Comparison of ENCODE assay signal across 8 mouse cellular contexts in genomic region chr8:86585118-86585517, GRCm38 (mm10). TPM values are rescaled to one million over a fixed set of nuclear protein-coding genes. Genes with fewer than 3 reads are reported as not detected.
A peak's percentile ranks its signal among the peaks of the same experiment; 100 is the strongest.
DNase-seq lines count a peak whose midpoint lies in the region; ATAC-seq lines count a peak whose summit lies in the region.

No protein-coding gene starts in this region.

- H3K4me3 ChIP-seq in intestine, embryonic 15.5 days (replicated peaks): peak overlapping the region; percentile 42

- peak overlapping the region; percentile 81 for H3K4me2 ChIP-seq in intestine, embryonic 15.5 days (replicated peaks)

- H3K9me3 ChIP-seq in intestine, embryonic 15.5 days: no peaks in the 10 kb centered on the region

- H3K27me3 ChIP-seq in intestine, embryonic 15.5 days (replicated peaks): no peaks in the 10 kb centered on the region

- intact Hi-C loops in gastrocnemius, postnatal 36 days (cut with DNase I): loop anchor here (5.0 kb wide), 1 partner anchor 888 kb away; no protein-coding TSS in a partner anchor
- intact Hi-C loops in left cerebral cortex, postnatal 25 days (cut with DNase I): loop anchor here (1.0 to 5.0 kb wide), 5 partner anchors 317 to 1128 kb away; partner anchors contain the start of gene Neto2

- ATAC-seq in intestine, embryonic 15.5 days: peak; percentile 84

- H3K36me3 ChIP-seq in intestine, embryonic 15.5 days: no peaks in the 10 kb centered on the region

- DNase-seq in adrenal gland, adult 2 months: peak; percentile 83
- peak; percentile 90 for DNase-seq in embryo, embryonic 11 days
- peak; percentile 50 to 72 for DNase-seq in gastrocnemius, postnatal 36 days
- peak; percentile 83 to 91 for DNase-seq in left cerebral cortex, postnatal 25 days (ENCODE audit: low spot score in 2 of 2)
- DNase-seq in mesoderm, embryonic 11.5 days (ENCODE audit: low read depth, low spot score): peak; percentile 92
- peak; percentile 82 for DNase-seq in right cerebral cortex, postnatal 25 days
- peak; percentile 61 to 78 for DNase-seq in urinary bladder, postnatal 36 days (ENCODE audit: low spot score in 2 of 2)

- H3K4me1 ChIP-seq in intestine, embryonic 15.5 days (replicated peaks): no peaks in the 10 kb centered on the region

- peak overlapping the region; percentile 34; the same call in 1 of the 2 replicates for H3K9ac ChIP-seq in intestine, embryonic 15.5 days

- 5% methylated on average over 11 of the region's 11 CpGs for WGBS in intestine, embryonic 15.5 days

- no peak overlapping the region for H3K27ac ChIP-seq in intestine, embryonic 15.5 days

RNA-seq across cellular contexts. Expression of gene Abcc12, which starts 4.6 kb away (rescaled TPM):
- not detected for total RNA-seq in adrenal gland, adult 2 months (2021)
- polyA plus RNA-seq in adrenal gland, adult 2 months (2012; rRNA removed): 0.03 and 0.04 TPM in 2 replicates
- under 1 TPM in 1 of 2 experiments, not detected in 1; 0.05 TPM for total RNA-seq in gastrocnemius, postnatal 36 days (2021)
- 0.16 and 0.20 TPM in 2 replicates for polyA plus RNA-seq in intestine, embryonic 15.5 days (2015; fragmentation: Nextera tagmentation; extraction: Ambion mirVana)
- total RNA-seq in left cerebral cortex, postnatal 25 days (2021): under 1 TPM; 0.23 to 0.46 TPM

RNA-seq across cellular contexts. Expression of gene Lonp2, which starts 38.7 kb away (rescaled TPM):
- 100 to 1,000 TPM; 116 to 150 TPM for total RNA-seq in adrenal gland, adult 2 months (2021)
- polyA plus RNA-seq in adrenal gland, adult 2 months (2012; rRNA removed): 245 and 253 TPM in 2 replicates
- total RNA-seq in gastrocnemius, postnatal 36 days (2021): 10 to 100 TPM; 46.8 to 48.9 TPM
- polyA plus RNA-seq in intestine, embryonic 15.5 days (2015; fragmentation: Nextera tagmentation; extraction: Ambion mirVana): 60.9 and 63.0 TPM in 2 replicates
- total RNA-seq in left cerebral cortex, postnatal 25 days (2021): 10 to 100 TPM; 57.6 to 63.9 TPM
